7 mouse cellular contexts compared by ENCODE assay signal in genomic region chr13:13416007-13416337, GRCm38 (mm10). TPM values are rescaled to one million over a fixed set of nuclear protein-coding genes. Genes with fewer than 3 reads are reported as not detected.
DNase-seq lines count a peak whose midpoint lies in the region; ATAC-seq and TF ChIP-seq lines count a peak whose summit lies in the region.
"Not testable (repeated sequence)": the region's sequence is repeated elsewhere in the genome, so short reads cannot be mapped to it uniquely, and the experiment has no call there.

No protein-coding gene starts in this region.

- not testable (repeated sequence) for DNase-seq in hindbrain, postnatal 0 days (ENCODE audit: low spot score); lung, embryonic 14.5 days

- peak; percentile 46 for ATAC-seq in forebrain, embryonic 12.5 days (ENCODE audit: low FRiP score)
- peak; percentile 57; the same call in 1 of the 2 replicates for ATAC-seq in heart, embryonic 12.5 days (ENCODE audit: insufficient number of reproducible peaks, low FRiP score)
- ATAC-seq in hindbrain, postnatal 0 days = peak; percentile 71; the same call in 1 of the 2 replicates
- ATAC-seq in kidney, embryonic 16.5 days (ENCODE audit: low FRiP score, low TSS enrichment) = peak; percentile 51; the same call in 1 of the 2 replicates
- peak; percentile 51; the same call in 1 of the 2 replicates for ATAC-seq in lung, embryonic 14.5 days (ENCODE audit: insufficient read depth)
- peak; percentile 62 for ATAC-seq in midbrain, embryonic 15.5 days (replicated peaks)
- ATAC-seq in neural tube, embryonic 15.5 days (ENCODE audit: low FRiP score) = peak; percentile 50; the same call in 1 of the 2 replicates

- not testable (repeated sequence) for H3K27me3 ChIP-seq in forebrain, embryonic 12.5 days; heart, embryonic 12.5 days (replicated peaks); hindbrain, postnatal 0 days (ENCODE audit: insufficient read depth, low read length); kidney, embryonic 16.5 days (ENCODE audit: insufficient read depth, low read length); lung, embryonic 14.5 days (ENCODE audit: insufficient read depth, low read length); midbrain, embryonic 15.5 days (replicated peaks); neural tube, embryonic 15.5 days (replicated peaks)

- H3K4me3 ChIP-seq in forebrain, embryonic 12.5 days (replicated peaks); heart, embryonic 12.5 days; hindbrain, postnatal 0 days (ENCODE audit: low read length); kidney, embryonic 16.5 days (ENCODE audit: low read length); lung, embryonic 14.5 days (ENCODE audit: low read depth, low read length); midbrain, embryonic 15.5 days; neural tube, embryonic 15.5 days (replicated peaks): not testable (repeated sequence)

- not testable (repeated sequence) for H3K9ac ChIP-seq in forebrain, embryonic 12.5 days; heart, embryonic 12.5 days; hindbrain, postnatal 0 days (replicated peaks; ENCODE audit: low read length); kidney, embryonic 16.5 days (replicated peaks; ENCODE audit: low read length); lung, embryonic 14.5 days; midbrain, embryonic 15.5 days; neural tube, embryonic 15.5 days (replicated peaks)

- TF ChIP-seq CTCF in hindbrain, postnatal 0 days (IDR thresholded peaks at IDR 0.05; ENCODE audit: low read depth); lung, embryonic 14.5 days (IDR thresholded peaks at IDR 0.05; ENCODE audit: low read depth): not testable (repeated sequence)

- H3K4me2 ChIP-seq in forebrain, embryonic 12.5 days; heart, embryonic 12.5 days; hindbrain, postnatal 0 days (ENCODE audit: low read depth, low read length); kidney, embryonic 16.5 days (replicated peaks; ENCODE audit: low read depth, low read length); lung, embryonic 14.5 days; midbrain, embryonic 15.5 days; neural tube, embryonic 15.5 days: not testable (repeated sequence)

- 66% methylated on average over 3 of the region's 4 CpGs for WGBS in forebrain, embryonic 12.5 days
- 69% methylated on average over 3 of the region's 4 CpGs for WGBS in heart, embryonic 12.5 days
- 68% methylated on average over 2 of the region's 4 CpGs for WGBS in hindbrain, postnatal 0 days
- 78% methylated on average over 2 of the region's 4 CpGs for WGBS in kidney, embryonic 16.5 days
- WGBS in lung, embryonic 14.5 days = 61% methylated on average over 2 of the region's 4 CpGs
- WGBS in midbrain, embryonic 15.5 days = 88% methylated on average over 3 of the region's 4 CpGs
- 86% methylated on average over 4 of the region's 4 CpGs for WGBS in neural tube, embryonic 15.5 days

- H3K4me1 ChIP-seq in forebrain, embryonic 12.5 days; heart, embryonic 12.5 days (replicated peaks); hindbrain, postnatal 0 days (ENCODE audit: insufficient read depth, low read length); kidney, embryonic 16.5 days (ENCODE audit: insufficient read depth, low read length); lung, embryonic 14.5 days (ENCODE audit: insufficient read depth); midbrain, embryonic 15.5 days; neural tube, embryonic 15.5 days: not testable (repeated sequence)

- not testable (repeated sequence) for H3K27ac ChIP-seq in forebrain, embryonic 12.5 days; heart, embryonic 12.5 days (ENCODE audit: poor library complexity, severe bottlenecking); hindbrain, postnatal 0 days; kidney, embryonic 16.5 days (ENCODE audit: low read length); lung, embryonic 14.5 days (ENCODE audit: low read depth); midbrain, embryonic 15.5 days; neural tube, embryonic 15.5 days (replicated peaks)

- not testable (repeated sequence) for H3K9me3 ChIP-seq in forebrain, embryonic 12.5 days; heart, embryonic 12.5 days (replicated peaks); hindbrain, postnatal 0 days (ENCODE audit: low read length); kidney, embryonic 16.5 days (ENCODE audit: low read length); lung, embryonic 14.5 days (ENCODE audit: low read depth, low read length); midbrain, embryonic 15.5 days; neural tube, embryonic 15.5 days (replicated peaks)

- not testable (repeated sequence) for H3K36me3 ChIP-seq in forebrain, embryonic 12.5 days (replicated peaks); heart, embryonic 12.5 days; hindbrain, postnatal 0 days (ENCODE audit: insufficient read depth, low read length); kidney, embryonic 16.5 days (ENCODE audit: insufficient read depth, low read length); lung, embryonic 14.5 days (ENCODE audit: insufficient read depth); midbrain, embryonic 15.5 days (replicated peaks); neural tube, embryonic 15.5 days

RNA-seq across cellular contexts. Expression of gene Nid1, which starts 21.4 kb away (rescaled TPM):
- 32.0 and 32.4 TPM in 2 replicates for polyA plus RNA-seq in forebrain, embryonic 12.5 days (2016; fragmentation: Nextera tagmentation; extraction: Ambion mirVana)
- 91.7 and 102 TPM in 2 replicates for polyA plus RNA-seq in heart, embryonic 12.5 days (2016; fragmentation: Nextera tagmentation; extraction: Ambion mirVana)
- 120 and 136 TPM in 2 replicates for total RNA-seq in hindbrain, postnatal 0 days (2014; rRNA removed)
- 51.9 and 56.7 TPM in 2 replicates for polyA plus RNA-seq in hindbrain, postnatal 0 days (2015; fragmentation: Nextera tagmentation; extraction: Ambion mirVana)
- 130 and 135 TPM in 2 replicates for polyA plus RNA-seq in kidney, embryonic 16.5 days (2015; fragmentation: Nextera tagmentation; extraction: Ambion mirVana)
- 160 and 173 TPM in 2 replicates for polyA plus RNA-seq in lung, embryonic 14.5 days (2014; fragmentation: Nextera tagmentation; extraction: Ambion mirVana)
- 38.6 and 42.2 TPM in 2 replicates for polyA plus RNA-seq in midbrain, embryonic 15.5 days (2015; fragmentation: Nextera tagmentation; extraction: Ambion mirVana)
- 51.0 and 54.1 TPM in 2 replicates for polyA plus RNA-seq in neural tube, embryonic 15.5 days (2015; fragmentation: Nextera tagmentation; extraction: Ambion mirVana)

RNA-seq across cellular contexts. Expression of gene Gpr137b, which starts 22.2 kb away (rescaled TPM):
- 27.2 and 28.3 TPM in 2 replicates for polyA plus RNA-seq in forebrain, embryonic 12.5 days (2016; fragmentation: Nextera tagmentation; extraction: Ambion mirVana)
- polyA plus RNA-seq in heart, embryonic 12.5 days (2016; fragmentation: Nextera tagmentation; extraction: Ambion mirVana) = 11.0 and 12.5 TPM in 2 replicates
- 20.9 and 32.0 TPM in 2 replicates for total RNA-seq in hindbrain, postnatal 0 days (2014; rRNA removed)
- polyA plus RNA-seq in hindbrain, postnatal 0 days (2015; fragmentation: Nextera tagmentation; extraction: Ambion mirVana) = 23.3 and 23.5 TPM in 2 replicates
- 27.1 and 29.2 TPM in 2 replicates for polyA plus RNA-seq in kidney, embryonic 16.5 days (2015; fragmentation: Nextera tagmentation; extraction: Ambion mirVana)
- 13.8 and 14.5 TPM in 2 replicates for polyA plus RNA-seq in lung, embryonic 14.5 days (2014; fragmentation: Nextera tagmentation; extraction: Ambion mirVana)
- polyA plus RNA-seq in midbrain, embryonic 15.5 days (2015; fragmentation: Nextera tagmentation; extraction: Ambion mirVana) = 28.5 and 29.9 TPM in 2 replicates
- 23.2 and 24.5 TPM in 2 replicates for polyA plus RNA-seq in neural tube, embryonic 15.5 days (2015; fragmentation: Nextera tagmentation; extraction: Ambion mirVana)
